Mouse (Mus musculus) fibroblast of lung, adult 2 months (primary cell): ENCODE results near the gene Ythdc1.
"Not testable (repeated sequence)": the region's sequence is repeated elsewhere in the genome, so short reads cannot be mapped to it uniquely, and the experiment has no call there.

Experiments
- DNase-seq: peaks from one replicate; pipeline ENCODE4 v3.0.0-alpha.2; 2011; ENCODE audit warnings: low read depth

Ythdc1 gene

GRCm38 (mm10) chr5:86803962-86804940 lies at the start of gene Ythdc1:
Gene Ythdc1, plus strand, starts transcription at chr5:86804221.
- peak; percentile 87 for DNase-seq

GRCm38 (mm10) chr5:86769015-86769658 lies 34.9 kb upstream of the Ythdc1 start:
- DNase-seq = no peak

DNA sequence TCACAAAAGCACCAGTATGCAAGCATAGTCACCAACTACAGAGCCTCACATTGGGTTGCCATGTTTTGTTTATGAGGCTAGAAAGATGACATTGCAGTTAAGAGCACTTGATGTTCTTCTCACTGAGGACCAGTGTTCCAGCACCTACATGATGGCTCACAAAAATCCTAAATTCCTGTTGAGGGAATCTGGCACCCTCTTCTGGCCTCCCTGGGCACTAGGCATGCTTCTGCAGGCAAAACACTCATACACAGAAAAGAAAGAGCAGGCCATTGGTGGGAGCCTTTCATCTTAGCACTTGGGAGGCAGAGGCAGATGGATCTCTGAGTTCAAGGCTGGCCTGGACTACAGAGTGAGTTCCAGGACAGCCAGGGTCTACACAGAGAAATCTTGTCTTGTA lies 33.0 kb upstream of the Ythdc1 start:
- no peak for DNase-seq

DNA sequence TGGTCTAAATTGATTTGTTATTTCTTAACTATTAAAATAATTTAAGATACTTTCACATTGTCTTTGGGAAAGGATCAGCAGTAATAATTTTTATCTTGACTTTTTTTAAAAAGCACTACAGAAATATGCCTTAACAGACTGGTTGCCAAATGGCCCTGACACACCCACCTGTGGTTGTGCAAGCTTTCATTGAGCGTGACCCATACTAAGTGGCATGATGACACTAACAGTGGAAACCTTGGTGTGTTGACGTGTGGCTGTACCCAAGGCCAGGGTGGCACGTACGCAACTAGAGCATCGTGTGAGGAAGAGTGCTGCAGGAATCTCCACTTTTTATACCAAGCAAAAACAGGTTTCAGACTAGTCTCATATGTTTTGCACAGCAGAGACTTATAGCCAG lies 27.1 kb upstream of the Ythdc1 start:
- DNase-seq = no peak

DNA sequence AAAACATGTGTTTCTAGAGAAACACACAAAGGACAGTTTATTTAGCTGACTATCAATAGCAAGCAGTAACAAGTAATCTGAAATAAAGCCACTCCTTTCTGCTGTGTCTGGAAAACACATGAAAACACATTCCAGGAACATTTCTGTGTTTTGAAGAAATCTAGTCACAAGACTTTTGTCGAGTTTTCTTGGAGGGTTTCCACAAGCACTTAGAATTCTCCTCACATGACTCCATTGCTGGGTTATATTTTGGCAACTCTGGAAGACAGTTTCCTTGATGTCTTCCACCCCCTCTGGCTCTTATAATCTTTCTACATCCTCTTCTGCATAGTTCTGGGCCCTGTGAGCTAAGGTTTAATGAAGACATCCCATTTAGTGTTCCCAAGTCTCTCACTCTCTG lies 25.6 kb upstream of the Ythdc1 start:
- peak; percentile 42 for DNase-seq

DNA sequence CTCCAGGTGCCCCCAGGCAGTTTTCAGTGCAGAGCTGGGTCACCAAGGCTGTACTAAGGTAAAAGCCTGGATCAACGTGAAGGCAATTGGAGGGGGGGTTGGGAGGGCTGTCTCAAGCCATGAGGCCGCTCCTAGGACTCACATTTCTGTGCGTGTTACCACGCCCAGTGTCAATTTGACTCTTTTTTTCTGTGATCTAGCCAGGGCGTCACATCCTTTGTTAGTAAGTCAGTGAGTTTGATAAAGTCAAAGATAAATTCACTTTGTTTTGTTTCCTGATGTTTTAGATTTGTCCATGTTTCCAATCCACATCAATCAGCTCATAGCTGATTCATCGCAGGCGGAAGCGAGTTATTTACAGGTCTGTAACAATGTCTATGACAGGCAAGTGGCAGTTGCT lies 21.0 kb upstream of the Ythdc1 start:
- no peak for DNase-seq

DNA sequence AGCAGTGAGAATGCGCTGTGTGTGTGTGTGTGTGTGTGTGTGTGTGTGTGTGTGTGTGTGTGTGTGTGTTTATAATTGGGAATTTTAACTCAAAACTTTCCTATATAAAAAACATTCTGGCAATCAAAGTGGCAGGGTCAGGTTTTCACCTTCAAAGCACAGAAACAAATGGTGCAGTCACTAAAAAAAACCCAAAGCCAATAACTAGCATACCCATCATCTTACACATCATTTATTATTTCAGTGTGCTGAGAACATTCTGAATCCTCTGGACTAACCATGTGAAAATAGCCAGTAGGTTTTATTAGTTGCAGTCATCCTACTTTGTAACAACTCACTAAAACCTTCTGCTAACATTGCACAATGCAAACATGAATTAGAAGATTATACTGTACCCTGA lies 19.8 kb upstream of the Ythdc1 start:
- no peak for DNase-seq

DNA sequence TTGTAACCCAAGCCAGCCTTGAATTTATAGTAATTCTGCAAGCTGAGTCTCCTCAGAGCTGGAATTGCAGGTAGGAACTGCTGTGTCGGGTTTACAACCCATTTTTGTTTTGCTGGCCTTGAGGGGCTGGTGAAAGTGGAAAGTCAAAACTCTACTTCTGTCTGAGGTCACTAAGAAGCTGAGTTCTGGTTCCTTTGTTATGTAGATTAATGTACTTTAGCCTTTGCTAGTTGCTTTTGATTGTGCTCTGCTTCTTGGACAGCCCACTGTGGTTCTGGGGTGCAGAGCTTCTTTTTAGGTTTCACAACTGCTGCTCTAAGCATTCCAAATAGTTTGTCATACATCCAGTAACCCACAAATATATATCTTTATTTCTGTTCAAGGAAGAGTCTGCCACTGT lies 17.2 kb upstream of the Ythdc1 start:
- no peak for DNase-seq

GRCm38 (mm10) chr5:86789954-86790353 lies 14.1 kb upstream of the Ythdc1 start:
- DNase-seq = no peak

- DNase-seq = no peak
Observed at GRCm38 (mm10) chr5:86792249-86792648, 11.8 kb upstream of the Ythdc1 start.

- DNase-seq = no peak
Observed at GRCm38 (mm10) chr5:86792807-86793206, 11.2 kb upstream of the Ythdc1 start.

DNA sequence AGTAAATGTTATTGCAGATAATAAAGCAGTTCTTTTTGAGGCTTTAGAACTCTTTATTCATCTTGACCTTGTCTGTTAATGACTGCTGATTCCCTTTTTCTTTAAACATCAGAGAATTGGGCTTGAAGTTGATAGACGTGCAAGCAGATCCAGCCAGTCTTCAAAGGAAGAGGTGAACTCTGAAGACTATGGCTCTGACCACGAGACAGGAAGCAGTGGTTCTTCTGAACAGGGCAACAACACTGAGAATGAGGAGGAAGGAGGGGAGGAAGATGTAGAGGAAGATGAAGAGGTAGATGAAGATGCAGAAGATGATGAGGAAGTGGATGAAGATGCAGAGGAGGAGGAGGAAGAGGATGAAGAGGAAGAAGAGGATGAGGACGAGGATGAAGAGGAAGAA lies 12.8 kb downstream of the Ythdc1 start:
- no peak for DNase-seq

GRCm38 (mm10) chr5:86836378-86836777 lies 32.4 kb downstream of the Ythdc1 start:
- not testable (repeated sequence) for DNase-seq

GRCm38 (mm10) chr5:86838110-86838509 lies 34.1 kb downstream of the Ythdc1 start:
- no peak for DNase-seq

GRCm38 (mm10) chr5:86839472-86839871 lies 35.5 kb downstream of the Ythdc1 start:
- DNase-seq = no peak

DNA sequence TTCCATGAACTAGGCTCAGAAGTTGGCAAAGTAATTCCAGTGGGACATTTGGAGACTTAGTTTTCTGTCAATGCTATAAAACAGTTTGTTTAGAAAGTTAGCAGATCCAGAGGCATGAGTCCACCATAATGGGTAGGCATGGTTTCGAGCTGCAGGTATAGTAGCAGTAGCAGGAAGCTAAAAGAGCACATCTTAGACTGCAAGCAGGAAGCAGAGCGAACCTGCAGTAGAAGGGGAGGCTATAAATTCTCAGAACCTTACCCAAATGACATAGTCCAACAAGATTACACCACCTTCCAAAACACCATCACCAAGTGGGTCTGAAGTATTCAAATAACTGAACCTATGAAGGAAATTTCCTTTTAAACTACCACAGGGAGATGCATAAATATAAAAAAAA lies 36.2 kb downstream of the Ythdc1 start:
- DNase-seq = no peak

DNA sequence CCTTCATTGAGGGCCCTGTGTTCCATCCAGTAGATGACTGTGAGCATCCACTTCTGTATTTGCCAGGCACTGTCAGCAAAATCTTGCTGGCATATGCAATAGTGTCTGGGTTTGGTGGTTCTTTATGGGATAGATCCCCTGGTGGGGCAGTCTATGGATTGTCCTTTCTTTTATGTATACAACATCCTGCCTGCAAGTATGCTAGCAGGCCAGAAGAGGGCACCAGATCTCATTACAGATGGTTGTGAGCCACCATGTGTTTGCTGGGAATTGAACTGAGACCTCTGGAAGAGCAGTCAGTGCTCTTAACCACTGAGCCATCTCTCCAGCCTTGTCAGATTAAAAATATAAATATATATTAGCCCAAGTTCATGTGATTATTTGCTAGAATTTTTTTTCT lies 37.2 kb downstream of the Ythdc1 start:
- not testable (repeated sequence) for DNase-seq

DNA sequence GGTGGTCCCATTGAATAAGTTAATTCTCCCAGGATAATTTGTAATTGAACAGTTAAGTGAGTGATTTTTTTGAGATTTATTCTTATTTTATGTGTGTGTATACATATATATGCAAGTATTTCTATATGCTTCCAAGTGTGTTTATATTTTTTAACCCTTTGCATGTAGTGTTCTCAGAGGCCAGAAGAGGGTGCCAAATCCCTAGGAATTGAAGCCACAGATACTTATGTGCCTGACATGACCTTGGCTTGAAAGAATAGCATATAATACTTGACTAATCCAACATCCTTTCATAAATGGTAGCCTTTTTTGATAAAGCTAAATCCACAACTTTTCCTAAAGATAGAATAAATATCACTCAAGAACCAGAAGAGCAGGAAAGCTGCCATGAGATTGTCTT lies 46.1 kb downstream of the Ythdc1 start:
- DNase-seq = peak; percentile 2

DNA sequence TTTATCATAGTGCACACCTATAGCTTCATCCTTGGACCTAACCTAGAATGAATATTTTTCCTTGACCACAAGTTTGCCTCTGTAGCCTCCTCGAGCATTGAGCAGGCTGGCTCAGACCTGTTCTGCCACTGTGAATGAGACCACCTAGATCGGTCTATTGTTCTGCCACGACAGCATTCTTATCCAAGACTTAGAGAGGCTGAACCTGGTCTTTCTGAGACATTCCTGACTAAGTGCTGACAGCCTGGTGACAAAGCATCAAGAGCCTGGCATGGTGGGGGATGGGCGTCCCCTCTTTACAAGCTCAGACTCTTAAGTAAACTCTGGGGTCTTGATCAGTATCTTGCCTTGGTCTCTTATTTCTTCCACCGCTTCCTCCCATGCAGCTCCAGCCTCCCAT lies 47.6 kb downstream of the Ythdc1 start:
- DNase-seq = no peak

GRCm38 (mm10) chr5:86856505-86856904 lies 52.5 kb downstream of the Ythdc1 start:
- DNase-seq = not testable (repeated sequence)

DNA sequence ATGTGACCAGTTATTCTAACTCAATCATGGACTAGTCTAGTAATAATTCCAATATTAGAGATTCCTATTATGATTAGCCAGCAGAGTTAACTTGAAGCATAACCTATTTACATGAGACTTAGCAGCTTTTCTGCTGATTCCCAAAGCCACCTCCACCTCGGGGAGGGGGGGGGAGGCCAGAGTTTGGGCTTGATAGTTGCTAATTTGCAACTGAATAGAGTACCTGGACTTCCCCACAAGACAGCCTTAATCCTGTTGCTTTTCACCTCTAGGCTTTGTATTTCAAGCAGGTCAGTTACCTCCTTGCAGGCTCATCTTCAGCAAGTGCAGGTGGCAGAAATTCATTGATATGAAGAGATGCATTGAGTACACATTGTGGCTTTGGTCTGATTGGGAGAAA lies 53.7 kb downstream of the Ythdc1 start:
- no peak for DNase-seq

DNA sequence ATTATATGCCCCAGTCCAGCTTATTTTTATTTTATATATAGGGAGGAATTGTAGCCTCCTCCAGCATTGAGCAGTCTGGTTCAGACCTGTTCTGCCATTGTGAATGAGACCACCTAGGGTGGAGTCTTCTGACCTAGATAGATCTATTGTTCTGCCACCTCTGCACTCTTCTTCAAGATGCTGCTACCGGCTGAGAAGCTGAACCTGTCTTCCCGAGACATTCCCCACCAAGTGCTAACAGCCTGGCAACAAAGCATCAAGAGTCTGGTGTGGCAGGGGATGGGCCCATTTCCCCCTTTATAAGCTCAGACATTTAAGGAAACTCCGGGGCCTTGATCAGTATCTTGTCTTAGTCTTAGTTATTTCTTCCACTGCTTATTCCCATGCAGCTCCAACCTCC lies 54.3 kb downstream of the Ythdc1 start:
- no peak for DNase-seq

DNA sequence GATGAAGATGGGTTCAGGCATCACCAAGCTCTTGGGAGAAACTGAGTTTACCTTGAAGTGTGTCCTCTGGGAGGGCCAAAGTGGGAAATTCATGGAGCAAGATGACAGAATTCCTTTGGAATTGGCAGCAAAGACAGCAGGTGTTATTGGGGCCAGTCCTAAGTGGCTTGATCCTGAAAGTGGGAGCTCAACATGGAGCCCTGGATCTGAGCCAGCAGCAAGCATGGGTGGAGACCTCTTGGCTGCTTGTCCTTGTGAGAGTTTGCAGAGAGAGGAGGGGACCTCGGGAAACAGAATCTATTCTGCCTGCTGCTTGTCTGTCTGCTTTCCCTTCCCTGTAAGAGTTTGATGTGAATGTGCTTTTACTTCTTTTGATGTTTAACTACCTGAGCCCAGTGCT lies 67.9 kb downstream of the Ythdc1 start:
- no peak for DNase-seq
